Mouse (Mus musculus) forebrain, embryonic 16.5 days (tissue): Measurements from ENCODE around the gene Msi2. TPM values are rescaled to one million over a fixed set of nuclear protein-coding genes. Genes with fewer than 3 reads are reported as not detected.

Source experiments
- ATAC-seq: fragments of 200-750 bp; cut with Nextera tagmentation; 2 replicates; pipeline ENCODE4 v1.8.0; 2017; ENCODE audit warnings: mild to moderate bottlenecking, moderate library complexity
- H3K27ac ChIP-seq: fragments of 300-500 bp; sonication (generic); 2 replicates; pipeline ENCODE4 v1.5.1; 2014; ENCODE audit warnings: low read length, control low read depth
- H3K27me3 ChIP-seq: fragments of 300-500 bp; sonication (generic); replicated peaks from 2 replicates; pipeline ENCODE4 v1.6.1; 2014; ENCODE audit warnings: low read length; ENCODE audit not compliant: control insufficient read depth, insufficient read depth
- H3K36me3 ChIP-seq: fragments of 300-500 bp; sonication (generic); 2 replicates; pipeline ENCODE4 v1.6.1; 2014; ENCODE audit not compliant: control insufficient read depth, insufficient read depth
- H3K4me1 ChIP-seq: fragments of 300-500 bp; sonication (generic); replicated peaks from 2 replicates; pipeline ENCODE4 v1.6.1; 2014; ENCODE audit warnings: low read length; ENCODE audit not compliant: control insufficient read depth, insufficient read depth
- H3K4me2 ChIP-seq: fragments of 300-500 bp; sonication (generic); 2 replicates; pipeline ENCODE4 v1.6.1; 2014; ENCODE audit warnings: mild to moderate bottlenecking, low read length, control low read depth
- H3K4me3 ChIP-seq: fragments of 300-500 bp; sonication (generic); replicated peaks from 2 replicates; pipeline ENCODE4 v1.5.1; 2014; ENCODE audit warnings: mild to moderate bottlenecking, low read length, control low read depth
- H3K9ac ChIP-seq: fragments of 300-500 bp; sonication (generic); replicated peaks from 2 replicates; pipeline ENCODE4 v1.6.1; 2014; ENCODE audit warnings: low read depth, low read length, control low read depth
- H3K9me3 ChIP-seq: fragments of 300-500 bp; sonication (generic); 2 replicates; pipeline ENCODE4 v1.6.1; 2016; ENCODE audit warnings: low read length; ENCODE audit not compliant: control insufficient read depth
- WGBS: fragments of 180-500 bp; shearing (Covaris S2); extraction: QIAGEN DNeasy Blood & Tissue Kit; methylation state at CpG from one replicate; pipeline ENCODE4 v1.1.7; 2014; 5-methylcytosine and 5-hydroxymethylcytosine counted together
- polyA plus RNA-seq: library from polyadenylated mRNA; unstranded; fragments of >200 nt; fragmentation: Nextera tagmentation; extraction: Ambion mirVana; gene quantifications from 2 replicates; pipeline ENCODE4 v1.2.1, GENCODE M21; 2015

Gene Msi2
- polyA plus RNA-seq, 1 experiment from 2014 or later: 23.4 TPM

- Histone ChIP-seq H3K9me3 (no peaks in the 10 kb centered on the region), H3K27me3 (no peaks in the 10 kb centered on the region), H3K9ac (no peak overlapping the region), H3K27ac (no peak overlapping the region), H3K4me1 (peaks cover 53% of the 10 kb centered on the region), H3K4me3 (no peak overlapping the region), H3K36me3 (no peaks in the 10 kb centered on the region), H3K4me2 (no peak overlapping the region)
- 66% methylated on average over 12 of the region's 12 CpGs for WGBS
- ATAC-seq: no peak
Measured at GRCm38 (mm10) chr11:88441871-88442740, 276.2 kb downstream of the Msi2 start.

GRCm38 (mm10) chr11:88438659-88439058 lies 279.7 kb downstream of the Msi2 start:
- H3K4me1 ChIP-seq: peaks cover 43% of the 10 kb centered on the region
- no peak overlapping the region for H3K4me2 ChIP-seq
- no peak overlapping the region for H3K9ac ChIP-seq
- H3K27me3 ChIP-seq: no peaks in the 10 kb centered on the region
- H3K9me3 ChIP-seq: no peaks in the 10 kb centered on the region
- H3K4me3 ChIP-seq: no peak overlapping the region
- no peak overlapping the region for H3K27ac ChIP-seq
- H3K36me3 ChIP-seq: no peaks in the 10 kb centered on the region
- ATAC-seq: no peak
- 88% methylated on average over 3 of the region's 3 CpGs for WGBS

GRCm38 (mm10) chr11:88436596-88436995 lies 281.7 kb downstream of the Msi2 start:
- Histone ChIP-seq H3K4me1 (peaks cover 33% of the 10 kb centered on the region), H3K4me2 (no peak overlapping the region), H3K9me3 (no peaks in the 10 kb centered on the region), H3K36me3 (no peaks in the 10 kb centered on the region), H3K9ac (no peak overlapping the region), H3K27ac (no peak overlapping the region), H3K27me3 (no peaks in the 10 kb centered on the region), H3K4me3 (no peak overlapping the region)
- WGBS: 21% methylated on average over 2 of the region's 2 CpGs
- ATAC-seq: 0 out of 2 replicates have a peak, but pooled peaks have one; percentile 21

- no peak overlapping the region for H3K4me3 ChIP-seq
- H3K4me1 ChIP-seq: peaks cover 40% of the 10 kb centered on the region
- H3K27me3 ChIP-seq: no peaks in the 10 kb centered on the region
- ATAC-seq: no peak
- H3K9ac ChIP-seq: no peak overlapping the region
- WGBS: 69% methylated on average over 6 of the region's 6 CpGs
- no peaks in the 10 kb centered on the region for H3K36me3 ChIP-seq
- H3K4me2 ChIP-seq: no peak overlapping the region
- H3K27ac ChIP-seq: no peak overlapping the region
- H3K9me3 ChIP-seq: no peaks in the 10 kb centered on the region
Measured at GRCm38 (mm10) chr11:88435543-88435942, 282.8 kb downstream of the Msi2 start.

GRCm38 (mm10) chr11:88431363-88432269 lies 286.7 kb downstream of the Msi2 start:
- H3K9me3 ChIP-seq: no peaks in the 10 kb centered on the region
- no peaks in the 10 kb centered on the region for H3K36me3 ChIP-seq
- no peak overlapping the region for H3K4me3 ChIP-seq
- H3K27ac ChIP-seq: peak overlapping the region; percentile 16
- H3K4me2 ChIP-seq: peak overlapping the region; percentile 3; the same call in 1 of the 2 replicates
- H3K4me1 ChIP-seq: peaks cover 38% of the 10 kb centered on the region
- 21% methylated on average over 22 of the region's 22 CpGs for WGBS
- no peak overlapping the region for H3K9ac ChIP-seq
- ATAC-seq: peak; percentile 78
- H3K27me3 ChIP-seq: no peaks in the 10 kb centered on the region

- 87% methylated on average over 8 of the region's 8 CpGs for WGBS
- Histone ChIP-seq H3K9me3 (no peaks in the 10 kb centered on the region), H3K27me3 (no peaks in the 10 kb centered on the region), H3K36me3 (no peaks in the 10 kb centered on the region), H3K4me1 (peaks cover 40% of the 10 kb centered on the region), H3K4me2 (no peak overlapping the region), H3K27ac (no peak overlapping the region), H3K4me3 (no peak overlapping the region), H3K9ac (no peak overlapping the region)
- no peak for ATAC-seq
Measured at GRCm38 (mm10) chr11:88430292-88430691, 288.0 kb downstream of the Msi2 start.

- H3K4me2 ChIP-seq: no peak overlapping the region
- no peaks in the 10 kb centered on the region for H3K36me3 ChIP-seq
- H3K9me3 ChIP-seq: no peaks in the 10 kb centered on the region
- H3K4me3 ChIP-seq: no peak overlapping the region
- 93% methylated on average over 6 of the region's 6 CpGs for WGBS
- no peak overlapping the region for H3K27ac ChIP-seq
- no peak overlapping the region for H3K9ac ChIP-seq
- ATAC-seq: no peak
- H3K27me3 ChIP-seq: no peaks in the 10 kb centered on the region
- H3K4me1 ChIP-seq: peaks cover 46% of the 10 kb centered on the region
Measured at GRCm38 (mm10) chr11:88429680-88430079, 288.6 kb downstream of the Msi2 start.

- ATAC-seq: 0 out of 2 replicates have a peak, but pooled peaks have one; percentile 5
- Histone ChIP-seq H3K4me2 (no peak overlapping the region), H3K36me3 (no peaks in the 10 kb centered on the region), H3K9ac (no peak overlapping the region), H3K4me3 (no peak overlapping the region), H3K9me3 (no peaks in the 10 kb centered on the region), H3K4me1 (peaks cover 44% of the 10 kb centered on the region), H3K27me3 (no peaks in the 10 kb centered on the region), H3K27ac (no peak overlapping the region)
- WGBS: 34% methylated on average over 9 of the region's 9 CpGs
Measured at GRCm38 (mm10) chr11:88425631-88426101, 292.6 kb downstream of the Msi2 start.
